Mouse (Mus musculus): ENCODE measurements around the gene Lpgat1. TPM values are rescaled to one million over a fixed set of nuclear protein-coding genes. Genes with fewer than 3 reads are reported as not detected.

Gene Lpgat1
- total RNA-seq, 2 experiments from 2014 or later, result 21.9 to 38.7 TPM

GRCm38 (mm10) chr1:191796238-191796896 is 78.7 kb downstream of the Lpgat1 start:
- TF ChIP-seq CTCF (IDR thresholded peaks at IDR 0.05), result no peak
- no peak overlapping the region for H3K4me3 ChIP-seq
- intact Hi-C loops (cut with DNase I), result no loop called here
- no peak for DNase-seq
- H3K27ac ChIP-seq, result no peak overlapping the region

- Histone ChIP-seq H3K4me3 (no peak overlapping the region), H3K27ac (no peak overlapping the region; the same call in 1 of the 2 replicates)
- DNase-seq, result no peak
- intact Hi-C loops (cut with DNase I), result no loop called here
- no peak for TF ChIP-seq CTCF (IDR thresholded peaks at IDR 0.05)
These were observed 84.6 kb downstream of the Lpgat1 start for GRCm38 (mm10) chr1:191802093-191802819.

DNA sequence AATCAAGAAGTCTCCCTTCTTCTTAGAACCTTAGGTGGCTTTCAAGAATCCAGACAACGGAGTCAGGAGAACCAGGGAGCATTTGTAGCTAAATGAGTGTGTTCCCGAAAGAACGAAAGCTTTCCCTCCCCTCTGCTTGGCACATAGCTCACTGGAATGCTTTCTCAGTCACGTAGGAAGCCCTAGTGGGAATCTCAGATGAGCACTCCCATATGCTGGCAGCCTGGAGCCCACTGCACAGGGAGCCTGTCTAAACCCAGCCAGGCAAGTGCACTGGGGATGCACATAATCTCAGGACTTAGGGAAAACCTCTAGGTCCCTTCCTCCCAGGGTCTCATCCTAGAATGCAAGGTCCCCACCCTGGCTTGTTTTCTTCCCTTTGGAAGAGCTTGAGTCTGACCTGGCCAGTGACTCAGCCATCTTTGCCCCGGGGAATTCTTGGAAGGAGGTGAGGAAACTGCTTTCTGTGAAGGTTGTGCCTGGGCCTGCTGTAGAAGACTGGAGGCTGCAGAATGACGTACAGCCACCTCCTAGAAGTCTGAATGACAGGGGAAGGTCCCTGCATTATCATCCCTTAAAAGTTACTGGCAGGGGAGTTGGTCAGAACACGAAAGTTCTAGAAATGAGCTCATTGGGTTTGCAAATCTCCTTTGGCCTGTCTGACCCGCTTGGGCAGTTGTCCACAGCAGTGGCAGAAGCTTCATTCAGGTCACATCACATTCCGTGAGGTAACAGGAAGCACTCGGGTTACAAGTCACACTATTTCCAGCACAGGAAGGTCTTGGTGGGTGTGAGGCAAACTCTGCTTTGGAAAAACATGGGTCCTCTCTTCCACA is 85.4 kb downstream of the Lpgat1 start:
- intact Hi-C loops (cut with DNase I), result no loop called here
- no peak for TF ChIP-seq CTCF (IDR thresholded peaks at IDR 0.05)
- DNase-seq, result peak; percentile 44
- 0 out of 2 replicates have a peak overlapping the region, but pooled peaks have one; percentile 2 for H3K4me3 ChIP-seq
- peak overlapping the region; percentile 13; the same call in 1 of the 2 replicates for H3K27ac ChIP-seq

GRCm38 (mm10) chr1:191804747-191805146 is 87.1 kb downstream of the Lpgat1 start:
- intact Hi-C loops (cut with DNase I), result no loop called here
- H3K27ac ChIP-seq, result no peak overlapping the region
- no peak overlapping the region for H3K4me3 ChIP-seq
- TF ChIP-seq CTCF (IDR thresholded peaks at IDR 0.05), result no peak
- DNase-seq, result no peak

GRCm38 (mm10) chr1:191805788-191806187 is 88.2 kb downstream of the Lpgat1 start:
- H3K4me3 ChIP-seq, result no peak overlapping the region
- H3K27ac ChIP-seq, result no peak overlapping the region
- no peak for DNase-seq
- intact Hi-C loops (cut with DNase I), result no loop called here
- no peak for TF ChIP-seq CTCF (IDR thresholded peaks at IDR 0.05)

- no peak for DNase-seq
- TF ChIP-seq CTCF (IDR thresholded peaks at IDR 0.05), result peak; percentile 34
- Histone ChIP-seq H3K27ac (no peak overlapping the region), H3K4me3 (no peak overlapping the region)
- intact Hi-C loops (cut with DNase I), result no loop called here
These were observed 89.1 kb downstream of the Lpgat1 start for GRCm38 (mm10) chr1:191806740-191807139.

GRCm38 (mm10) chr1:191807979-191808378 is 90.3 kb downstream of the Lpgat1 start:
- no peak for TF ChIP-seq CTCF (IDR thresholded peaks at IDR 0.05)
- intact Hi-C loops (cut with DNase I), result no loop called here
- H3K27ac ChIP-seq, result no peak overlapping the region

GRCm38 (mm10) chr1:191808688-191809223 is 91.1 kb downstream of the Lpgat1 start:
- Histone ChIP-seq H3K27ac (no peak overlapping the region), H3K4me3 (no peak overlapping the region)
- no peak for TF ChIP-seq CTCF (IDR thresholded peaks at IDR 0.05)
- no peak for DNase-seq
- intact Hi-C loops (cut with DNase I), result no loop called here

More at GRCm38 (mm10) chr1:191807979-191808378, 90.3 kb downstream of the Lpgat1 start:
- H3K4me3 ChIP-seq, result no peak overlapping the region
- no peak for DNase-seq

GRCm38 (mm10) chr1:191811774-191812173 is 94.1 kb downstream of the Lpgat1 start:
- H3K27ac ChIP-seq, result no peak overlapping the region
- DNase-seq, result no peak
- H3K4me3 ChIP-seq, result no peak overlapping the region
- intact Hi-C loops (cut with DNase I), result no loop called here
- no peak for TF ChIP-seq CTCF (IDR thresholded peaks at IDR 0.05)

GRCm38 (mm10) chr1:191812949-191813691 is 95.5 kb downstream of the Lpgat1 start:
- no peak for DNase-seq
- Histone ChIP-seq H3K4me3 (no peak overlapping the region), H3K27ac (no peak overlapping the region)
- intact Hi-C loops (cut with DNase I), result no loop called here
- TF ChIP-seq CTCF (IDR thresholded peaks at IDR 0.05), result no peak

DNA sequence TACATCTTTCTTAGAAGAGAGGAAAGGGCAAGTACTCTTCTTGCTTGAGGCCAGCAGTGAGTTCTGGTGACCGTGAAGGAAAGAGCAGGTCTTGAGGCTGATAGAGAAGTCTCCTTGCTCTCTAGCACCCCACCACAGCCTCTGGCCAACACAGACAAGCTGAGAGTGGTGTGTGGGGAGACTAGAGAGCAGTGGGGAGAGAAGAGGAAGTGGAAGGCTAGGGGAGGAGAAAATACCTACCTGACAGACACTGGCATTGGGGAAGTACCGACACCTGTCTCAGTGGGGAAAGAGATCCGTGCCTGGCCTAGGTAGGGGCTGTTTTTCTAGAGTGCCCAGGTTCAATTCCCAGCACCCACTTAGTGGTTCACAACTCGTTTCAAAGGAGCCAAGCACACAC is 96.6 kb downstream of the Lpgat1 start:
- Histone ChIP-seq H3K27ac (no peak overlapping the region), H3K4me3 (no peak overlapping the region)
- no peak for TF ChIP-seq CTCF (IDR thresholded peaks at IDR 0.05)
- intact Hi-C loops (cut with DNase I), result no loop called here
- DNase-seq, result no peak

- no peak for DNase-seq
- Histone ChIP-seq H3K27ac (no peak overlapping the region), H3K4me3 (no peak overlapping the region)
- intact Hi-C loops (cut with DNase I), result no loop called here
- no peak for TF ChIP-seq CTCF (IDR thresholded peaks at IDR 0.05)
These were observed 97.3 kb downstream of the Lpgat1 start for GRCm38 (mm10) chr1:191814935-191815334.
